Mouse (Mus musculus) CH12.LX (cell line): ENCODE data around the gene Sfxn2. TPM values are rescaled to one million over a fixed set of nuclear protein-coding genes. Genes with fewer than 3 reads are reported as not detected.

Source experiments
- DNase-seq: peaks from one replicate; pipeline ENCODE4 v3.0.0-alpha.2; 2013; ENCODE audit errors: extremely low read depth
- H3K27ac ChIP-seq: 2 replicates; pipeline ENCODE4 v1.5.1; 2012; ENCODE audit warnings: low read depth, mild to moderate bottlenecking, control low read depth, moderate library complexity; ENCODE audit not compliant: insufficient read depth
- H3K27me3 ChIP-seq: replicated peaks from 2 replicates; pipeline ENCODE3; 2012; ENCODE audit warnings: inconsistent platforms
- H3K36me3 ChIP-seq, 2 experiments: replicated peaks in 1 of 2; 2 replicates each; pipeline versions ENCODE3 to v1.6.1; 2012; ENCODE audit warnings: inconsistent platforms in 1 of 2, low read length in 1 of 2, mild to moderate bottlenecking in 1 of 2, mixed read lengths in 1 of 2, moderate library complexity in 1 of 2; ENCODE audit not compliant: control insufficient read depth in 1 of 2, insufficient read depth in 1 of 2
- H3K4me1 ChIP-seq, 2 experiments: 2 replicates each; pipeline ENCODE4 v1.6.1; 2012; ENCODE audit warnings: inconsistent platforms in 1 of 2, moderate library complexity in 1 of 2; ENCODE audit not compliant: insufficient read depth in 2 of 2, control insufficient read depth in 1 of 2
- H3K4me2 ChIP-seq: 2 replicates; pipeline ENCODE4 v1.6.1; 2012; ENCODE audit warnings: low read depth, mild to moderate bottlenecking, control low read depth; ENCODE audit not compliant: poor library complexity, insufficient read depth, severe bottlenecking
- H3K4me3 ChIP-seq, 3 experiments: fragments of 150-350 bp in 1 of 3; sonication (generic) in 1 of 3; replicated peaks in 1 of 3; 2 replicates each; pipeline versions ENCODE3 to v1.5.1; 2011 to 2012; ENCODE audit warnings: low read depth in 2 of 3, low read length in 2 of 3, mild to moderate bottlenecking in 2 of 3, moderate library complexity in 2 of 3, control low read depth in 1 of 3, improper control_type of control experiment in 1 of 3, inconsistent platforms in 1 of 3, mixed read lengths in 1 of 3; ENCODE audit not compliant: poor library complexity in 1 of 3
- H3K79me2 ChIP-seq: replicated peaks from 2 replicates; pipeline ENCODE4 v1.6.1; 2012; ENCODE audit warnings: mild to moderate bottlenecking, moderate library complexity; ENCODE audit not compliant: control insufficient read depth, poor library complexity, insufficient read depth, severe bottlenecking; ENCODE audit errors: extremely low read depth
- H3K9ac ChIP-seq: 2 replicates; pipeline ENCODE4 v1.6.1; 2012; ENCODE audit warnings: low read depth, mild to moderate bottlenecking, control low read depth, moderate library complexity; ENCODE audit not compliant: insufficient read depth
- H3K9me3 ChIP-seq: replicated peaks from 2 replicates; pipeline ENCODE3; 2012; ENCODE audit warnings: low read length, inconsistent platforms, mixed read lengths
- BHLHE40 ChIP-seq: IDR thresholded peaks from 2 replicates; pipeline ENCODE4 v1.6.1; 2011; ENCODE audit warnings: mild to moderate bottlenecking, low read depth, low read length, improper control_type of control experiment
- ELF1 ChIP-seq: IDR thresholded peaks from 2 replicates; pipeline ENCODE4 v1.6.1; 2014; ENCODE audit warnings: low read depth, mild to moderate bottlenecking, inconsistent platforms, low read length, improper control_type of control experiment
- EP300 ChIP-seq: IDR thresholded peaks from 2 replicates; pipeline ENCODE4 v1.6.1; 2011; ENCODE audit warnings: low read length, improper control_type of control experiment
- GABPA ChIP-seq: IDR thresholded peaks from 2 replicates; pipeline ENCODE4 v1.6.1; 2012; ENCODE audit warnings: low read depth, low read length, improper control_type of control experiment, inconsistent platforms; ENCODE audit not compliant: insufficient replicate concordance
- HCFC1 ChIP-seq: IDR thresholded peaks from 2 replicates; pipeline ENCODE4 v1.6.1; 2012; ENCODE audit warnings: low read depth, mild to moderate bottlenecking, inconsistent platforms, low read length, improper control_type of control experiment
- IRF4 ChIP-seq: IDR thresholded peaks from 2 replicates; pipeline ENCODE4 v1.6.1; 2014; ENCODE audit warnings: low read depth, mild to moderate bottlenecking, inconsistent platforms, low read length, improper control_type of control experiment
- JUN ChIP-seq: IDR thresholded peaks from 2 replicates; pipeline ENCODE4 v1.6.1; 2011; ENCODE audit warnings: low read depth, mild to moderate bottlenecking, low read length, improper control_type of control experiment, moderate library complexity; ENCODE audit not compliant: insufficient read depth
- MAFK ChIP-seq: IDR thresholded peaks from 2 replicates; pipeline ENCODE4 v1.6.1; 2011; ENCODE audit warnings: low read length, improper control_type of control experiment; ENCODE audit not compliant: insufficient replicate concordance
- MAX ChIP-seq: IDR thresholded peaks from 2 replicates; pipeline ENCODE4 v1.6.1; 2011; ENCODE audit warnings: low read length, improper control_type of control experiment
- MEF2A ChIP-seq: IDR thresholded peaks from 2 replicates; pipeline ENCODE4 v1.6.1; 2014; ENCODE audit warnings: low read depth, mild to moderate bottlenecking, inconsistent platforms, low read length, improper control_type of control experiment, borderline replicate concordance
- MXI1 ChIP-seq: IDR thresholded peaks from 2 replicates; pipeline ENCODE4 v1.6.1; 2011; ENCODE audit warnings: mild to moderate bottlenecking, low read depth, low read length, improper control_type of control experiment
- MYC ChIP-seq: IDR thresholded peaks from 2 replicates; pipeline ENCODE4 v1.6.1; 2011; ENCODE audit warnings: low read depth, mild to moderate bottlenecking, improper control_type of control experiment, low read length
- NRF1 ChIP-seq: IDR thresholded peaks from 2 replicates; pipeline ENCODE4 v1.6.1; 2014; ENCODE audit warnings: low read depth, mild to moderate bottlenecking, inconsistent platforms, low read length, improper control_type of control experiment, moderate library complexity
- PAX5 ChIP-seq: IDR thresholded peaks from 2 replicates; pipeline ENCODE4 v1.6.1; 2012; ENCODE audit warnings: low read length, inconsistent platforms, mixed read lengths
- SMC3 ChIP-seq: IDR thresholded peaks from 2 replicates; pipeline ENCODE4 v1.6.1; 2011; ENCODE audit warnings: low read depth, low read length, improper control_type of control experiment
- TCF12 ChIP-seq: IDR thresholded peaks from 2 replicates; pipeline ENCODE4 v1.6.1; 2014; ENCODE audit warnings: low read depth, mild to moderate bottlenecking, inconsistent platforms, low read length, improper control_type of control experiment
- UBTF ChIP-seq: IDR thresholded peaks from 2 replicates; pipeline ENCODE4 v1.6.1; 2012; ENCODE audit warnings: low read depth, mild to moderate bottlenecking, inconsistent platforms, low read length, improper control_type of control experiment, moderate library complexity
- USF2 ChIP-seq: conservative IDR thresholded peaks from 2 replicates; pipeline ENCODE4 v1.6.1; 2011; ENCODE audit warnings: low read depth, low read length, improper control_type of control experiment
- ZC3H11A ChIP-seq: IDR thresholded peaks from 2 replicates; pipeline ENCODE4 v1.6.1; 2012; ENCODE audit warnings: low read depth, mild to moderate bottlenecking, inconsistent platforms, low read length, improper control_type of control experiment
- ZKSCAN1 ChIP-seq: IDR thresholded peaks from 2 replicates; pipeline ENCODE4 v1.6.1; 2012; ENCODE audit warnings: low read depth, inconsistent platforms, low read length, improper control_type of control experiment, borderline replicate concordance
- ZMIZ1 ChIP-seq: IDR thresholded peaks from 2 replicates; pipeline ENCODE4 v1.6.1; 2012; ENCODE audit warnings: low read depth, mild to moderate bottlenecking, inconsistent platforms, low read length, improper control_type of control experiment
- ZNF384 ChIP-seq: IDR thresholded peaks from 2 replicates; pipeline ENCODE4 v1.6.1; 2012; ENCODE audit warnings: low read depth, low read length, improper control_type of control experiment, inconsistent platforms
- dilution Hi-C: fragments of 300-500 bp; cut with MboI; formaldehyde crosslinking; loops from 2 replicates; pipeline ENCODE4 v1.14.3; 2020; ENCODE audit warnings: low sequenced_read_pairs; ENCODE audit not compliant: extremely low pct_unique_long_range_greater_than_20kb, extremely low pct_ligation_motif_present
- in situ Hi-C: fragments of 300-500 bp; cut with MboI; formaldehyde crosslinking; loops from 3 replicates; pipeline ENCODE4 v1.14.3; 2019; ENCODE audit warnings: low sequenced_read_pairs, low pct_ligation_motif_present, low pct_unique_long_range_greater_than_20kb, mixed read lengths
- polyA plus RNA-seq: library from polyadenylated mRNA; unstranded; fragments of >175 nt; gene quantifications from 2 replicates; pipeline ENCODE4 v1.2.1, GENCODE M21; 2012; ENCODE audit warnings: low read depth; ENCODE audit not compliant: insufficient read length
- total RNA-seq, 2 experiments: library from RNA; depleted of rRNA; stranded (reverse); fragments of 300-350 nt in 1 of 2; fragments of >200 nt in 1 of 2; gene quantifications; 2 replicates each; pipeline ENCODE4 v1.2.3; 2012 to 2014

Gene Sfxn2
- total and polyA plus RNA-seq, 3 experiments: 5.9 to 11.1 (median 8.5) TPM

DNA sequence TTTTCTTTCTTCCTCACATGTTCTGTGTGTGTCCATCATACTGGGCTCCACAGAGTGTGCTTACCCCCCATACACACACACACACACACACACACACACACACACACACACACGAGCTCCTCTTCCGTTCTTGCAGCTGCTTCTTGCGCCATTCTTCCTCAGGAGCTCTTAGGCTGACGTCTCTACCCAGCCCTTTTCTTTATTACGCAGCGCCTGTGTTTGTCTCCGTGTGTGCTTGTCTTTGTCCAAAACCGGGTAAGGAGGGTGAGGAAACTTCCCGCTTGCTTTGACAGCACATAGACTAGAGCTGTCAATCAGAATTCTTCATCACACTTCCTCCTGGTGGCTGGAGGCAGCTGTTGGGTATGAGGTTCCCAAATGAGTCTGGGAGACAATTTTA, 45.2 kb downstream of the Sfxn2 start:
- Histone ChIP-seq H3K4me2 (no peak overlapping the region), H3K36me3 (peaks cover 16 to 91% of the 10 kb centered on the region in 2 experiments), H3K4me3 (no peak overlapping the region), H3K27ac (no peak overlapping the region), H3K27me3 (no peaks in the 10 kb centered on the region), H3K4me1 (peaks cover 0 to 9% of the 10 kb centered on the region in 2 experiments; a peak in 1 of 4 replicates), H3K9me3 (no peaks in the 10 kb centered on the region), H3K9ac (no peak overlapping the region), H3K79me2 (no peaks in the 10 kb centered on the region; the same call in none of the 2 replicates)
- in situ Hi-C loops (no loop called here), dilution Hi-C loops (no loop called here)
- DNase-seq: no peak
- TF ChIP-seq HCFC1 (no peak), ZMIZ1 (no peak), BHLHE40 (no peak), GABPA (no peak), JUN (no peak), ZKSCAN1 (no peak), SMC3 (no peak), NRF1 (no peak)
- TF ChIP-seq, all 38 proteins: peak for 0

DNA sequence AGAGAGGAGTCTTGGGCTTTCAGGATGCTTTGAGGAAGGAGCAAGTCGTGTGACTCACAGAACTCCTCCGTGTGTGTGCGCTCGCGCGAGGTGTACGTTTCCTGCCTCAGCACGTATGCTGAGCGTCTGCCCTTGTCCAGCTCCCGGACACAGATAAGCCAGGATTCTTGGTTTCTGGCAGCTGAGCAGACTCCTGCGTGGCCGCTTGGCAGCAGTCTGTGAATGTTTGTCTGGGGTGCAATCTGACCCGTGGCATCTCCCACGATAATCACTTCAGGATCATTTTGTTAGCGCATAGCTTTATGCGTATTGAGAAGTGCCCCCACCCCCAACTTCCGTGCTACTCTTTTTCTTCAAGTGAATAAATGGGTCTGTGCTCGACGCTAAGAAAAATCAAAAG, 45.8 kb downstream of the Sfxn2 start:
- Histone ChIP-seq H3K27ac (no peak overlapping the region), H3K4me1 (peaks cover 0 to 9% of the 10 kb centered on the region in 2 experiments; a peak in 1 of 4 replicates), H3K79me2 (no peaks in the 10 kb centered on the region; the same call in none of the 2 replicates), H3K4me3 (no peak overlapping the region), H3K27me3 (no peaks in the 10 kb centered on the region), H3K4me2 (no peak overlapping the region), H3K9ac (no peak overlapping the region), H3K36me3 (peaks cover 10 to 90% of the 10 kb centered on the region in 2 experiments), H3K9me3 (no peaks in the 10 kb centered on the region)
- DNase-seq: no peak
- dilution Hi-C loops: no loop called here
- TF ChIP-seq TCF12: no peak
- in situ Hi-C loops: no loop called here

GRCm38 (mm10) chr19:46619518-46619917, 46.4 kb downstream of the Sfxn2 start:
- no peak for DNase-seq
- dilution Hi-C loops: no loop called here
- Histone ChIP-seq H3K27ac (no peak overlapping the region), H3K4me3 (no peak overlapping the region), H3K4me2 (no peak overlapping the region), H3K27me3 (no peaks in the 10 kb centered on the region), H3K36me3 (peaks cover 7 to 90% of the 10 kb centered on the region in 2 experiments), H3K79me2 (no peaks in the 10 kb centered on the region; the same call in 1 of the 2 replicates), H3K4me1 (peaks cover 0 to 9% of the 10 kb centered on the region in 2 experiments; a peak in 1 of 4 replicates), H3K9ac (no peak overlapping the region), H3K9me3 (no peaks in the 10 kb centered on the region)
- in situ Hi-C loops: no loop called here
- TF ChIP-seq GABPA (no peak), MEF2A (no peak), MAX (no peak), NRF1 (no peak), ZC3H11A (no peak), MYC (no peak), ZKSCAN1 (no peak), TCF12 (no peak), PAX5 (no peak), ELF1 (no peak), ZNF384 (no peak), MXI1 (no peak), MAFK (no peak), IRF4 (no peak), USF2 (no peak), UBTF (no peak), EP300 (no peak)
